Mouse (Mus musculus) embryonic facial prominence, embryonic 12.5 days (tissue): Measurements from ENCODE around the gene Eapp. TPM values are rescaled to one million over a fixed set of nuclear protein-coding genes. Genes with fewer than 3 reads are reported as not detected.

Source experiments
- microRNA counts: library from miRNA; unstranded; fragments of <30 nt; microRNA quantifications from one replicate; lab custom pipeline; 2017
- microRNA-seq: library from miRNA; unstranded; fragments of <30 nt; microRNA quantifications from one replicate; pipeline ENCODE4, GENCODE M21; 2017
- polyA plus RNA-seq: library from polyadenylated mRNA; unstranded; fragments of >200 nt; fragmentation: Nextera tagmentation; extraction: Ambion mirVana; gene quantifications from 2 replicates; pipeline ENCODE4 v1.2.1, GENCODE M21; 2016

Gene Eapp
- polyA plus RNA-seq, 1 experiment from 2014 or later: 67.3 TPM

MicroRNAs encoded within 50 kb of the gene (microRNA counts, 519-probe panel; counts per million panel counts)
- 460 counts per million, percentile 65 among the panel's probes with 10 or more counts for microRNA mmu-miR-1892 (lab: Ali Mortazavi, UCI)

Small RNAs within 50 kb of the gene (microRNA-seq; reads per million reads assigned to microRNA genes)
- not detected for gene Mir1892

Other genes with a start within 250 kb of the Eapp start
- gene Sptssa, start 39.3 kb downstream of the Eapp start, polyA plus RNA-seq: 187 and 197 TPM in 2 replicates
- 211 and 229 TPM in 2 replicates for gene Snx6, start 99.8 kb upstream of the Eapp start, polyA plus RNA-seq
- 166 TPM in 2 replicates for gene Cfl2, start 167.0 kb upstream of the Eapp start, polyA plus RNA-seq